Mouse (Mus musculus) thymus, postnatal 25 days (tissue): Measurements from ENCODE around the gene Lrch4.
A peak's percentile ranks its signal among the peaks of the same experiment; 100 is the strongest.

Experiments used
- DNase-seq: peaks from one replicate; pipeline ENCODE4 v3.0.0; 2022

Lrch4 gene

GRCm38 (mm10) chr5:137653366-137653765 is 24.4 kb downstream of the Lrch4 start:
- DNase-seq, result no peak

GRCm38 (mm10) chr5:137654746-137655145 is 25.8 kb downstream of the Lrch4 start:
- no peak for DNase-seq

GRCm38 (mm10) chr5:137656977-137657376 is 28.1 kb downstream of the Lrch4 start:
- DNase-seq, result peak; percentile 66

- DNase-seq, result no peak
Observed at GRCm38 (mm10) chr5:137660064-137660688, 31.3 kb downstream of the Lrch4 start.

GRCm38 (mm10) chr5:137663057-137663456 is 34.1 kb downstream of the Lrch4 start:
- no peak for DNase-seq

- DNase-seq, result no peak
Observed at GRCm38 (mm10) chr5:137668971-137669370, 40.0 kb downstream of the Lrch4 start.

- peak; percentile 52 for DNase-seq
Observed at GRCm38 (mm10) chr5:137670240-137670639, 41.3 kb downstream of the Lrch4 start.

- DNase-seq, result no peak
Observed at GRCm38 (mm10) chr5:137671443-137672240, 42.7 kb downstream of the Lrch4 start.

- DNase-seq, result no peak
Observed at GRCm38 (mm10) chr5:137672361-137672760, 43.4 kb downstream of the Lrch4 start.

- no peak for DNase-seq
Observed at GRCm38 (mm10) chr5:137673015-137673414, 44.1 kb downstream of the Lrch4 start.

GRCm38 (mm10) chr5:137674786-137675185 is 45.9 kb downstream of the Lrch4 start:
- no peak for DNase-seq

GRCm38 (mm10) chr5:137677859-137678258 is 48.9 kb downstream of the Lrch4 start:
- no peak for DNase-seq

- no peak for DNase-seq
Observed at GRCm38 (mm10) chr5:137678736-137679135, 49.8 kb downstream of the Lrch4 start.

- DNase-seq, result no peak
Observed at GRCm38 (mm10) chr5:137679726-137680125, 50.8 kb downstream of the Lrch4 start.

- DNase-seq, result no peak
Observed at GRCm38 (mm10) chr5:137682526-137682925, 53.6 kb downstream of the Lrch4 start.

GRCm38 (mm10) chr5:137683388-137684293 is 54.7 kb downstream of the Lrch4 start:
- DNase-seq, result no peak

GRCm38 (mm10) chr5:137684294-137685123 is 55.6 kb downstream of the Lrch4 start, which contains the start of gene Agfg2:
Gene Agfg2, minus strand, starts transcription at chr5:137684726.
- peak; percentile 98 for DNase-seq

- no peak for DNase-seq
Observed at GRCm38 (mm10) chr5:137685653-137686052, 56.7 kb downstream of the Lrch4 start.

GRCm38 (mm10) chr5:137686127-137686790 is 57.3 kb downstream of the Lrch4 start:
- peak; percentile 52 for DNase-seq

- DNase-seq, result peak; percentile 51
Observed at GRCm38 (mm10) chr5:137689974-137690373, 61.1 kb downstream of the Lrch4 start.

GRCm38 (mm10) chr5:137690531-137690930 is 61.6 kb downstream of the Lrch4 start:
- DNase-seq, result no peak
